Mouse (Mus musculus) neural tube, embryonic 11.5 days (tissue): ENCODE data around the gene Fam131b. TPM values are rescaled to one million over a fixed set of nuclear protein-coding genes. Genes with fewer than 3 reads are reported as not detected.

ENCODE experiments used
- ATAC-seq: fragments of 200-750 bp; cut with Nextera tagmentation; 2 replicates; pipeline ENCODE4 v1.8.0; 2017; ENCODE audit warnings: moderate number of reproducible peaks, mild to moderate bottlenecking, moderate TSS enrichment, moderate library complexity; ENCODE audit not compliant: insufficient read depth, low FRiP score, low TSS enrichment
- DNase-seq: peaks from one replicate; pipeline ENCODE4 v3.0.0-alpha.2; 2015; ENCODE audit warnings: low spot score
- H3K27ac ChIP-seq: fragments of 300-500 bp; sonication (generic); 2 replicates; pipeline ENCODE4 v1.5.1; 2014; ENCODE audit warnings: low read depth, mild to moderate bottlenecking, low read length
- H3K27me3 ChIP-seq: fragments of 300-500 bp; sonication (generic); 2 replicates; pipeline ENCODE4 v1.6.1; 2014; ENCODE audit warnings: mild to moderate bottlenecking, low read length, mixed read lengths; ENCODE audit not compliant: control insufficient read depth, insufficient read depth
- H3K36me3 ChIP-seq: fragments of 300-500 bp; sonication (generic); 2 replicates; pipeline ENCODE4 v1.6.1; 2014; ENCODE audit warnings: mild to moderate bottlenecking, low read length, moderate library complexity, mixed read lengths; ENCODE audit not compliant: control insufficient read depth, insufficient read depth
- H3K4me1 ChIP-seq: fragments of 300-500 bp; sonication (generic); 2 replicates; pipeline ENCODE4 v1.6.1; 2014; ENCODE audit warnings: low read length, mixed read lengths; ENCODE audit not compliant: control insufficient read depth, insufficient read depth
- H3K4me2 ChIP-seq: fragments of 300-500 bp; sonication (generic); 2 replicates; pipeline ENCODE4 v1.6.1; 2014; ENCODE audit warnings: low read depth, mild to moderate bottlenecking, moderate library complexity
- H3K4me3 ChIP-seq: fragments of 300-500 bp; sonication (generic); 2 replicates; pipeline ENCODE4 v1.5.1; 2014; ENCODE audit warnings: low read depth, low read length
- H3K9ac ChIP-seq: fragments of 300-500 bp; sonication (generic); 2 replicates; pipeline ENCODE4 v1.6.1; 2014; ENCODE audit warnings: mild to moderate bottlenecking, low read length
- H3K9me3 ChIP-seq: fragments of 300-500 bp; sonication (generic); 2 replicates; pipeline ENCODE4 v1.6.1; 2016; ENCODE audit warnings: low read length; ENCODE audit not compliant: control insufficient read depth
- WGBS: fragments of 180-500 bp; shearing (Covaris S2); extraction: QIAGEN DNeasy Blood & Tissue Kit; methylation state at CpG from one replicate; pipeline ENCODE4 v1.1.7; 2014; 5-methylcytosine and 5-hydroxymethylcytosine counted together
- polyA plus RNA-seq: library from polyadenylated mRNA; unstranded; fragments of >200 nt; fragmentation: Nextera tagmentation; extraction: Ambion mirVana; gene quantifications from 2 replicates; pipeline ENCODE4 v1.2.1, GENCODE M21; 2014

The Fam131b gene
- polyA plus RNA-seq, 1 experiment from 2014 or later, result 3.4 TPM

- H3K27me3 ChIP-seq, result no peaks in the 10 kb centered on the region
- H3K4me1 ChIP-seq, result 0 out of 2 replicates have a peak, but pooled peaks cover 3% of the 10 kb centered on the region
- no peak for ATAC-seq
- H3K27ac ChIP-seq, result no peak overlapping the region
- H3K36me3 ChIP-seq, result no peaks in the 10 kb centered on the region; the same call in 1 of the 2 replicates
- H3K9me3 ChIP-seq, result no peaks in the 10 kb centered on the region
- H3K9ac ChIP-seq, result no peak overlapping the region
- no peak overlapping the region for H3K4me2 ChIP-seq
- WGBS, result 86% methylated on average over 6 of the region's 6 CpGs
- H3K4me3 ChIP-seq, result no peak overlapping the region
- no peak for DNase-seq
Observed at GRCm38 (mm10) chr6:42365215-42365614, 40.8 kb upstream of the Fam131b start.

- Histone ChIP-seq H3K4me1 (no peaks in the 10 kb centered on the region), H3K4me3 (no peak overlapping the region), H3K4me2 (no peak overlapping the region), H3K27ac (no peak overlapping the region), H3K27me3 (no peaks in the 10 kb centered on the region), H3K9me3 (no peaks in the 10 kb centered on the region), H3K36me3 (no peaks in the 10 kb centered on the region; the same call in 1 of the 2 replicates), H3K9ac (no peak overlapping the region)
- no peak for DNase-seq
- 94% methylated on average over 15 of the region's 15 CpGs for WGBS
- no peak for ATAC-seq
Observed at GRCm38 (mm10) chr6:42364607-42365006, 40.2 kb upstream of the Fam131b start.

GRCm38 (mm10) chr6:42364066-42364465 is 39.6 kb upstream of the Fam131b start:
- H3K27me3 ChIP-seq, result no peaks in the 10 kb centered on the region
- no peak overlapping the region for H3K4me3 ChIP-seq
- ATAC-seq (no peak), DNase-seq (no peak)
- H3K9ac ChIP-seq, result no peak overlapping the region
- H3K4me2 ChIP-seq, result no peak overlapping the region
- H3K9me3 ChIP-seq, result no peaks in the 10 kb centered on the region
- 90% methylated on average over 4 of the region's 4 CpGs for WGBS
- H3K27ac ChIP-seq, result no peak overlapping the region
- H3K4me1 ChIP-seq, result no peaks in the 10 kb centered on the region
- H3K36me3 ChIP-seq, result peaks cover 2% of the 10 kb centered on the region; the same call in 1 of the 2 replicates

- Histone ChIP-seq H3K27ac (no peak overlapping the region), H3K9ac (no peak overlapping the region), H3K4me1 (no peaks in the 10 kb centered on the region), H3K27me3 (no peaks in the 10 kb centered on the region), H3K4me2 (no peak overlapping the region), H3K36me3 (peaks cover 6% of the 10 kb centered on the region), H3K4me3 (no peak overlapping the region), H3K9me3 (no peaks in the 10 kb centered on the region)
- ATAC-seq, result no peak
- no peak for DNase-seq
- WGBS, result 65% methylated on average over 3 of the region's 3 CpGs
Observed at GRCm38 (mm10) chr6:42362974-42363373, 38.5 kb upstream of the Fam131b start.

GRCm38 (mm10) chr6:42362497-42362896 is 38.1 kb upstream of the Fam131b start:
- H3K27me3 ChIP-seq, result no peaks in the 10 kb centered on the region
- WGBS, result 84% methylated on average over 1 of the region's 1 CpGs
- H3K36me3 ChIP-seq, result peaks cover 8% of the 10 kb centered on the region
- DNase-seq (no peak), ATAC-seq (no peak)
- no peak overlapping the region for H3K4me3 ChIP-seq
- no peaks in the 10 kb centered on the region for H3K9me3 ChIP-seq
- H3K4me2 ChIP-seq, result no peak overlapping the region
- H3K9ac ChIP-seq, result no peak overlapping the region
- no peaks in the 10 kb centered on the region for H3K4me1 ChIP-seq
- H3K27ac ChIP-seq, result no peak overlapping the region

DNA sequence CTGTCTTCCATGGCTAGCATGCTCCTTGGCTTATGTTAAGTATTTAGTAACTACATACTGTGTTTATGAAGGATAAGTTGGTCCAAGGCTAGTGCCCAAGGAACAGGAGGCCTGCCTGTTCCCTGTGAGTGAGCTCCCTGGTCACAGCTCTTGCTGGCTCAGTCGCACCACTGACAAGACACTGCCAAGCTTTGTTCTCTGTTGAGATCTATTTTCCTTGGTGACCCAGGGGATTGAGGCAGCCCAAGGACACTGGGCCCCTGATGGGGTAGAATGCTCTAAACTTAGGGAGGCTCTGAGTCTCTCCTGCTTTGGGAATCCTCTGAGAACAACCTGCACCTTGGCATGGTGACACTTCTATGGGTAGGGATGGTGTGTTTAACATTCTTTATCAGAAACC is 37.6 kb upstream of the Fam131b start:
- no peak for DNase-seq
- ATAC-seq, result no peak
- H3K27ac ChIP-seq, result no peak overlapping the region
- no peaks in the 10 kb centered on the region for H3K9me3 ChIP-seq
- H3K36me3 ChIP-seq, result peaks cover 8% of the 10 kb centered on the region
- H3K4me2 ChIP-seq, result no peak overlapping the region
- H3K4me3 ChIP-seq, result no peak overlapping the region
- WGBS, result 70% methylated on average over 1 of the region's 1 CpGs
- no peak overlapping the region for H3K9ac ChIP-seq
- H3K4me1 ChIP-seq, result no peaks in the 10 kb centered on the region
- no peaks in the 10 kb centered on the region for H3K27me3 ChIP-seq

GRCm38 (mm10) chr6:42361041-42361895 is 36.8 kb upstream of the Fam131b start:
- H3K27ac ChIP-seq, result no peak overlapping the region
- H3K4me3 ChIP-seq, result no peak overlapping the region
- H3K9ac ChIP-seq, result no peak overlapping the region
- DNase-seq (no peak), ATAC-seq (no peak)
- peaks cover 8% of the 10 kb centered on the region for H3K36me3 ChIP-seq
- no peaks in the 10 kb centered on the region for H3K9me3 ChIP-seq
- no peaks in the 10 kb centered on the region for H3K27me3 ChIP-seq
- no peaks in the 10 kb centered on the region for H3K4me1 ChIP-seq
- WGBS, result 91% methylated on average over 13 of the region's 13 CpGs
- H3K4me2 ChIP-seq, result no peak overlapping the region

DNA sequence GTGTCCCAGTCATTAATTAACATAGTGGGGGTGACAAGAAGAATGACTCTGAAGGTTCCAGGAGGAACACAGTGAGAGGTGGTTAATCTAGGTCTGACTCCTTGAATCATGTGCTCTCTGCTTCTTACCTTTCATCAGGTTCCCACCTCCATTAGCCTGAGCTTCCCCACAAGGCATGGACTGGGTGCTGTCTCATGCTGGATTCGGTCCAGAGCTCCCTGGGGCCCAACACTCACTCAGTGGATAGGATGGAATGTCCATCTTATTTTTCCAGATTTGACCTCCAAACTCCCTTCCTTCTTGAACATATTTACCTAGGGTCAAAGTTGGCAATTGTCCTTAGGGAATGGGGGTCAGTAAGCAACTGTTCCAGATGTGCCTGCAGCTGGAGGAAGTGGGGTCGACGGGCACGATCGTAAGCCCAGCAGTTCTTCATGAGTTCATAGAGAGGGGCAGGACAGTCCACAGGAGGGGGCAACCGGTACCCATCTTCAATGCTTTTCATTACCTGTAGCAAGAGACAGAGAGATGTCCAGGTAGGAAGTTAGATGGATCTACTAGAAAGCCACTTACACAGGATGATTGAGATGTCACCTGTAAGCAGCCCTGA is 35.9 kb upstream of the Fam131b start:
- H3K9me3 ChIP-seq, result no peaks in the 10 kb centered on the region
- H3K9ac ChIP-seq, result no peak overlapping the region
- H3K4me2 ChIP-seq, result no peak overlapping the region
- DNase-seq (no peak), ATAC-seq (no peak)
- no peaks in the 10 kb centered on the region for H3K4me1 ChIP-seq
- H3K27me3 ChIP-seq, result no peaks in the 10 kb centered on the region
- peaks cover 14% of the 10 kb centered on the region for H3K36me3 ChIP-seq
- no peak overlapping the region for H3K27ac ChIP-seq
- no peak overlapping the region for H3K4me3 ChIP-seq
- WGBS, result 91% methylated on average over 6 of the region's 6 CpGs
